Mouse (Mus musculus) neutrophil, adult 5-6 weeks (primary cell): ENCODE results near the gene Mccc1. TPM values are rescaled to one million over a fixed set of nuclear protein-coding genes. Genes with fewer than 3 reads are reported as not detected.

Experiments
- ATAC-seq: fragments of 151-379, 151-347 bp; 2 replicates; pipeline ENCODE4 v1.8.0; 2017; ENCODE audit warnings: mild to moderate bottlenecking, moderate TSS enrichment; ENCODE audit not compliant: insufficient number of reproducible peaks, poor library complexity, low FRiP score, severe bottlenecking; ENCODE audit errors: extremely low read depth
- total RNA-seq: library from RNA; stranded (forward); fragments of 200-1000 nt; gene quantifications from 2 replicates; pipeline ENCODE4 v1.2.3, GENCODE M21; 2017

Mccc1 gene
- total RNA-seq, 1 experiment from 2014 or later = 18.6 TPM

DNA sequence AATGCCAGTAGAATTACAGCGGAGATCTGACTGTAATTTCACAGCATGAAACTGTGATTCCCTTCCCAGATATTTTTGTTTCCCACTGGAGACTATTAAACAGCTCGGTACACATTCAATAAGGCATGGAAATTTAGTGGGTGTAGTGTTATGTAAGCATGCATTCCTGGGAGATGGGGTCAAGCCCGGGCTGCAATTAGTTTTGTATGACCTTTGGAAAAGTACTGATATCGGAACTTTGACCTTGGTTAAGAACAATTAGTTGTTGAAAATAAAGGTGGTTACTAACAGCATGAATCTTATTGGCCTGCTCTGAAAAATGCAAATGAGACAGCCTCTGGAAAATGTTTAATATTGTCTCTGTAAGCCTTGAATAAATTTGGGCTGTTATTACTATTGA is 30.0 kb downstream of the Mccc1 start:
- ATAC-seq = no peak

GRCm38 (mm10) chr3:35967366-35967921 is 33.0 kb downstream of the Mccc1 start:
- no peak for ATAC-seq

DNA sequence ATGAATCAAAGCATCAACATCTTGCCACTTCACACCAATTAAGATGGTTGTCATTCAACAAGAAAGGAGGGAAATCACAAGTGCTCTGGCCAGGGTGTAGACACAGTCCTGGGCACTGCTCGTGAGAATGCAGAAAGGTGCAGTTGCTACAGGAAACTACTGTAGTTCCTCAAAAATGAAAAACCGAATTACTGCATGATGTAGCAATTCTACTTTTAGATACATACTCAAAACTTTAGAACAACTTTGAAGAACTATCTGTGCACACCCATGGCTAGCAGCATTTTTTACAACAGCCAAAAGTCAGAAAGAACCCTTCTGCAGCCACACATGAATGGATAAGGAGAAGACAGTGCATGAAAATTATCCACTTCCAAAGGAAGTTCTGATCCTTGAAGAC is 34.0 kb downstream of the Mccc1 start:
- no peak for ATAC-seq

DNA sequence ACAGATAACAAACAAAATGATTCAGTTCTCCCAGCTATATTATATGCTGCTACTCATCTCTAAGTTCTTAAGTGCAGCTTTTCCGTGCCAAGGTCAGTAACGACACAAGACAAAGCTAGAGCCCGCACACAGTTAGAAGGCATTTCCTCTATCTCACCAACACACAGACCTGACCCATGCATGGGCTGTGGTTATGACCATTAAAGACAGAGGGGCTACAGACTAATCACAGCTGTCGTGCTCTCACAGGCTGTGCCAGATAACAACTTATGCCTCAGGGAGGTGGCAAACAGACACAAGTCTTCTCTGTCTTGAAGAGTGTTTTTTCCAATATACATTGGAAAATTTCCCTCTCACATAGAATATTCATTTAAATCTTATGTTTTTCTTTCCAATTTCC is 35.5 kb downstream of the Mccc1 start:
- no peak for ATAC-seq

DNA sequence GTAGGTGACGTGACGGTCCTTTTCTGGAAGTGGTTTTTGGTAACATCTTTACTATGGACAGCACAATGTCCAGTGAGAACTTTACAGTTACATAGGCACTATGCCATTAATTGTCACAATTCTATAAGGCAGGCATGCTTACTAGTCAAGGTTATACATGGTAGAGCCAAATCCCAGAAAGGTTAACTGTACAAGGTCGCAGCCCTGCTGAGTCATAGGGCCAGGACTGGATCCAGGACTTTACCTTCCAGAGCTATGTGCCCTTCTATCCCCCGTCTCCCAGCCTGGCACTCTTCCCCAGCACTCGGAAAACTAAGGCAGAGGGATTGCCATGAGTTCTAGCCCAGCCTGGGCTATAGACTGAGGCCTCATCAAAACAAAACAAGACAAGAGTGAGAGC is 36.6 kb downstream of the Mccc1 start:
- no peak for ATAC-seq

DNA sequence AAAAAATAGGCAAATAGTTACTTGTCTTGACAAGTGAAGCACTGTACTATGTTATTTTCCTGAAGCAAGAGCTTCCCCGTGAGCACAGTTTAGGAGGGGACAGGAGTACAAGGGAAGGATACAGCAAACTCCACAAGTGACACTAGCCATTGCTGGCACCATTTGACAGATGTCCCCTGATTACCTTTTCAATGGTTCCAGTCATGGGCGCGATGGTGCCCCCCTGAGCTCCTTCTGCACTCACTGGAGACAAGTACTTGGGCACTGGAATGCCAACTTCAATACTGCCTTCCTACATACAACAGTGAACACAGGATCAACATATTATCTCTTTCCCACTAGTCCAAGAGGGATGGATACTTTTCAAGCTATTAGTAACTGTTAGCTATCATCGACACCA is 37.1 kb downstream of the Mccc1 start:
- ATAC-seq = no peak

GRCm38 (mm10) chr3:35962967-35963366 is 37.5 kb downstream of the Mccc1 start:
- no peak for ATAC-seq

- no peak for ATAC-seq
These were observed 43.2 kb downstream of the Mccc1 start for GRCm38 (mm10) chr3:35957230-35957629.

DNA sequence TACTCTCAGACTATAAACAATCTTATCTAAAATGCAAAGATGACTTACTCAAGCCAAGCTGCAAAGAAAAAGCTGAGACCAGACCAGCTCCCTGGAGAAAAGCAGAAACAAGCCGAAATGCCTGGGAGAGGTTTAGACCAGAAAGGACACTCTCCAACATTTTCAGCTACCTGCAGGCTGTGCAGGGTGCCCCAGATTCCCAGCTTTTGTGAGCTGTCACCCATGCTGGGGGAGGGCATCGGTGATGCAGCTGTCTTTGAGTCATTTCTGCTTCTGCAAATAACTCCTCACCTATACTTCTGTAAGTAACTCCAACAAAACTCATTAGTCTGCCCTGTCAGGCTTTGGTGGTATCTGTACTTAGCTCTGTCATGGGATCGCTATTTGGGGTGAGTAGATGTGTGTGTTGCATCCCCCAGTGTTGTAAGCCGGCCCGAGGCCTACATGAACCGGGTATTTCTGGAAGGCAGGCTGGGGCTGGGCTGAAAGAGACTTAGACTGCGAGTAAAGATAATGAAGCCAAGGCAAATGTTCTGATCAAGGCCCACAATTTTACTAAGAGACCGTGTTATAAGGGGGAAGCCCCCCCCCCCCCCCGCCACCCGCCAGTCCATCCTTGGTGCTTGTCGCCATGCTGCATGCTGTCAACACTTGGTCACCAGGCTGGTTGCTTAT is 45.4 kb downstream of the Mccc1 start:
- ATAC-seq = no peak

DNA sequence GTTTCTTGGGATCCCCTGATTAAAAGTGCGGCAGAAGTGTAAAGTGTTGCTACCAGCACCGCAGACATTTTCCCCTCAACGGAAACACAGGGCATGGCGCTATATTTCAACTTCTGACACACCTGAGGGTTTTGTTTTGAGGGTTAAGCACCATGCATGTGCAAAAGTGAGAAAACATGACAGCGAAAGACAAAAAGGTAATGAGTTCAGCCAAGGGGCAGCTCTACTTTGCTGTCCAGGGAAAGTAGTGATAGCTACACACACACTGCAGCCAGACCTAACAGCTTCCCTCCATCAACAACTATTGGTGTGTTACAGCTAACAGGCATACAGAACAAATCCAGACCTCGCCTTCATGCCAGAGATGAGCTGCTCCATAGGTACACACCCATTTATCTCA is 46.7 kb downstream of the Mccc1 start:
- ATAC-seq = no peak

GRCm38 (mm10) chr3:35953184-35953583 is 47.3 kb downstream of the Mccc1 start:
- ATAC-seq = no peak

DNA sequence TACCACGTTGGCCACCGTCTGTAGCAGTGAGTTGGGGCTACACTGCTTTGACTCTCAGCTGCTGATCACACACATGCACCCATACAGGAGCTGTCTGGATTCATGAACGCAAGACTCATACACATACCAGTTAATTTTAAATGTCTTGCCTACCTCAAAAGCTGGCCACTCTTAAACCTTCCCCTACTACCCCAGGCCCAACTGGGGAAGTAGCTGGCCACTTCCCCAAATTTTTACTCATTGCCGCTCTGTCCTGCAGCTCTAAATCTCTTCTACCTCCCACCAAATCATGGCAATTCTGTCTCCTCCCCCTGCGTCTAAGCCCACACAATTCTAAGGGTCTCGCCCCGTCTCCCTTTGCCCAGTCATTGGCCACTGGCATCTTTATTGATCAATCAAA is 52.3 kb downstream of the Mccc1 start:
- no peak for ATAC-seq

DNA sequence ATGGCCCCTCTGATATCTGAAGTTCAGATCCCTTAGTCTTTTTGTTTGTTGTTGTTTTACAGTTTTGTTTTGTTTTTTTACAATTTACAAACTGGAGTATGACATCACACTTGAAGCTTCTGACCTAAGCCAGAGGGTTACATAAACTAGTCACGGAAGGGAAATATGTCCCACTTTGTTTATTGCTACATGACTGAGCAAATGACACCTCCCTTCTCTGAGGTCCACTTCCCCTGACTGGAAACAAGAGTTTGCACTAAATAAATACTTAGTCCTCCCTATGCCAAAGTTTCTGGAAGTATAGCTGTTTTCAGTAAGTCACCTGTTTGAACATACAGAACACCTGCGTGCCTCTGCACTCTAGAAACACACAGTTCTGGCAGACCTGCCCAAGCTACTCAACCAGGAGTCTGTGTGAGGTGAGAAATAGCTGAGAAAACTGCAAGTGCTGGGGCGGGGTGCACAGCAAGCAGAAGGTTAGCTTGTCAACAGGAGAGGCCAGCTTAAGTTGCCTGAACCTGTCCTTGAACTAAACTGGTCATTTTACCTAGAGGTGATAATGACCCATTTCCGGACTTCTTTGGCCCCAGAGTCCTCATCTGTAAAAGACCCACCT is 59.9 kb downstream of the Mccc1 start:
- peak; percentile 48; the same call in 1 of the 2 replicates for ATAC-seq

DNA sequence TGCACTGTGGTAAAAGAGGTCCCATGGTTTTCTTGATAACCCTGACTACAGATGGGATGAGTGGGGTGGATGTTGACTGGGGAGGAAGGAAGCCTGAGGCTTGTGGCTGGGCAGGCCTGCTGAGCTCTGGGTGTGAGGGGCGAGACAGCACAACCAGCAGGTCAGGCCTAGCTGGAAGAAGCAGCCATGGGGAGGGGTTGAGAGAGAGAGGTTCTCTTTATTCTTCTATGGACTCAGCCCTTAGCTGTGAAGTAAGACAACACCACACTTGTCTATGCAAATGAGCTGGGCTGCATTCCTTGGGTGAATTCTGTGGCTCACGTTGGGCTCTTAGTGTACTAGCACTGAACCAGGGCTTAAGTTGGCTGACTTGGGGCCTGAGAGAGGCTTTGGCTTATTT is 60.4 kb downstream of the Mccc1 start:
- ATAC-seq = no peak

DNA sequence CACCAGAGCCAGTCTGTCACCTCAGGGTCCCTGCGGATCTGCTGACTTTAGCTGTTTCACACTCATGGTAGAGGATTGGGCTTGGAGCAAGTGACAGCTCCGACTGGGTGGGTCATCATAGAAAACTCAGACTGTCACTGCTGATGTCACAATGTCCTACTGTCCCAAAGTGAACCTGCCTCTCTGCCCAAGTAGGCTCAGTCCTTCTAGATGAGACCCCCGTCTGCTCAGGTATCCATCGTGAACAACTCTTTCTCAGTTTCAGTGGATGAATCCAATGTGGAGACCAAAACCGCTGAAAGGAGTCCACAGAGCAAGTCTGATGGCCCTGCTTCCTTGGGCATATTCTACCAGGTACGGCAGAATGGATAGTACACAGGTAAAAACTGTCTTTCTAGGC is 63.1 kb downstream of the Mccc1 start, which contains the start of gene Dcun1d1:
Gene Dcun1d1, minus strand, starts transcription at position 101 of the 400 bp plus-strand sequence.
- no peak for ATAC-seq

DNA sequence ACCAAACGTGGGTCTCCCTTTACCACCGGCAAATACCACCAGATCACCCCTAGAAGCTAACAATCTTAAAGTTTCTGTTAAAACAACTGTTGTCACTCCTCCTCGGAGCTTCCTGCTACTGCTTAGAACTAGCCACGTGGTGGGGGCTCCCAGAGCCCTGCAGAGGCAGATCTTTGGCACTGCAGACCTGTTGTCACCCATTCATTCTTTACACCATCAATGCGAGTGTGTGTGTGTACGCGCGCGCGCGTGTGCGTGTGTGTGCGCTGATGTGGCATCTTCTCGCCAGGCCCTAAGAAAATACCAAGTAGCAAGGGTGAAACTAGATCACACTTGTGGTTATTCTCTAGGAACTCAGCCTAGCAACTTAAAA is 67.1 kb downstream of the Mccc1 start:
- peak; percentile 60 for ATAC-seq

DNA sequence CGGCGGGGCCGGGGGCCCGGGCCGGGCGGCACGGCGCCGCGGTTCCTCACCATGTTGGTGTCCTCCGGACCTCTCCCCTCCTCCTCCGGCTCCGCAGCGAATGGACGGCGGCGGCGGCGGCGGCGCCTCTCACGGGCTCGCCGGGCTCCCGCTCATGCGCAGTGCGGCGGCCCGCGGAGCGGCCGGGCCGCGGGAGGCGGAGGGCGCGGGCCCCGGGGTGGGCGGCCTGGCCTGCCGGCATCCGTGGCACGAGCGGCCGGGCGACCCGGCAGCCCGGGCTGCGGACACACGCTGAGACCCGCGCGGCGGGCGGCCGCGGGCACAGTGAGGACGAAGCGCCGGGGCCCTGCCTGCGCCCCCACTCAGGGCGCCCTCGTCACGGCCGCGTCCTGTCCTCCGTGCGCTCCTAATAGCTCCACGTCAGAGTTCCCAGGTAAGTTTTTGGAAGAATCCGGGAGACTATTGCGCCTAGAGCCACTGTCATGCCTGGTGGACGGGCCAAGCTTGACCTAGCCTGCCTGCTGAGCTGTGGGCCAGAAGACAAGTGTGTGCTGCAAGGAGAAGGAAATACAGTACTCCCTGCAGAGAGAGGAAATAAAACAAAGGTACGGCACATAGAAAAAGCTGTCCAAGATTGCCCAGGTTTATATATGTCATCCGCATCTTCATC is 67.6 kb downstream of the Mccc1 start:
- ATAC-seq = peak; percentile 53

- ATAC-seq = peak; percentile 55
These were observed 68.4 kb downstream of the Mccc1 start for GRCm38 (mm10) chr3:35931896-35932727.

- no peak for ATAC-seq
These were observed 69.1 kb downstream of the Mccc1 start for GRCm38 (mm10) chr3:35931359-35931758.
